20 mouse cellular contexts compared by ENCODE assay signal in the genomic region with DNA sequence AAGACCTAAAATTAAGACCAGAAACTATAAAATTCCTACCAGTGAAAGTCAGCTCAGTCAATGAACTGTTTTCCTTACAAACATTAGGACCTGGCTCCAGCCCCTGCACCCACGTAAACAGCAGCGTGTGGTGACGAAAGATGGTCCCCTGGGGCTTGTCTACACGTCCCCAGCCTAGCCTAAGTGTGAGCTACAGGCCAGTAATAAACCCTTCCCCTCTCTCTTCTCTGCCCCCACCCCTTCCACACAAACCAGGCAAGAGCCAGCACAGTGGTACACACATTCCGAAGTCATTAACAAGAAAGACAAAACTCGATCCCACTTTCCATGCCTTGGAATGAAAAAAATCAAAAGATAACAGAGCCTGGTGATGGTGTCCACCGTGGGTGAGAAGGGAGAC. TPM values are rescaled to one million over a fixed set of nuclear protein-coding genes. Genes with fewer than 3 reads are reported as not detected.
A peak's percentile ranks its signal among the peaks of the same experiment; 100 is the strongest.
DNase-seq lines count a peak whose midpoint lies in the region; ATAC-seq and TF ChIP-seq lines count a peak whose summit lies in the region.
"Had no signal": no experiment of that assay in that cellular context is flagged by ENCODE, and none has a peak within 500 bp of the region (broad histone marks: within the 10 kb centered on the region; RNA-seq: fewer than 3 reads in every experiment).

No protein-coding gene starts in this region.

- DNase-seq in forebrain, embryonic 11.5 days (ENCODE audit: low spot score): no peak
- no peak for DNase-seq in heart, adult 11 months
- DNase-seq in heart, postnatal 0 days (ENCODE audit: low spot score): peak; percentile 22
- DNase-seq in heart, postnatal 10 days: no peak
- DNase-seq: adrenal gland, adult 2 months; cerebellum, adult 11-12 months; cerebellum, adult 9-10 months; cerebellum, postnatal 25 days; forebrain, postnatal 0 days; gastrocnemius, postnatal 14 days; kidney, adult 18-20 months had no signal

- H3K9me3 ChIP-seq in forebrain, embryonic 15.5 days: no peaks in the 10 kb centered on the region
- H3K9me3 ChIP-seq in forebrain, embryonic 11.5 days (ENCODE audit: control insufficient read depth, low read length): no peaks in the 10 kb centered on the region
- H3K9me3 ChIP-seq in heart, embryonic 13.5 days: no peaks in the 10 kb centered on the region
- no peaks in the 10 kb centered on the region for H3K9me3 ChIP-seq in heart, postnatal 0 days (replicated peaks; ENCODE audit: control insufficient read depth, low read length)
- H3K9me3 ChIP-seq: embryonic facial prominence, embryonic 12.5 days; forebrain, embryonic 12.5 days; intestine, embryonic 15.5 days had no signal

- WGBS in forebrain, embryonic 15.5 days: 84% methylated on average over 7 of the region's 7 CpGs
- 86% methylated on average over 7 of the region's 7 CpGs for WGBS in forebrain, embryonic 11.5 days
- WGBS in heart, embryonic 13.5 days: 41% methylated on average over 7 of the region's 7 CpGs
- WGBS in heart, postnatal 0 days: 42% methylated on average over 7 of the region's 7 CpGs

- 0 out of 2 replicates have a peak, but pooled peaks have one; percentile 29 for ATAC-seq in forebrain, embryonic 15.5 days (replicated peaks)
- no peak for ATAC-seq in forebrain, embryonic 11.5 days (replicated peaks; ENCODE audit: low FRiP score)
- no peak for ATAC-seq in heart, embryonic 13.5 days (ENCODE audit: extremely low read depth, insufficient number of reproducible peaks, low FRiP score, low TSS enrichment)
- ATAC-seq in heart, postnatal 0 days (ENCODE audit: insufficient read depth, low read depth): no peak
- ATAC-seq: activated CD4-positive, CD25-positive, alpha-beta regulatory T cell, adult 4 months; forebrain, postnatal 0 days; intestine, embryonic 15.5 days; Patski had no signal

- H3K4me2 ChIP-seq in forebrain, embryonic 15.5 days (replicated peaks): no peak overlapping the region
- H3K4me2 ChIP-seq in forebrain, embryonic 11.5 days (ENCODE audit: low read depth, low read length, severe bottlenecking): no peak overlapping the region
- H3K4me2 ChIP-seq in heart, embryonic 13.5 days: no peak overlapping the region
- no peak overlapping the region for H3K4me2 ChIP-seq in heart, postnatal 0 days (ENCODE audit: low read depth, low read length)
- H3K4me2 ChIP-seq: embryonic facial prominence, embryonic 12.5 days; forebrain, embryonic 12.5 days; hindbrain, embryonic 14.5 days; intestine, embryonic 15.5 days had no signal

- TF ChIP-seq EP300 in heart, postnatal 0 days (IDR thresholded peaks at IDR 0.05; ENCODE audit: low read depth): no peak

- H3K27ac ChIP-seq in forebrain, embryonic 15.5 days (replicated peaks): no peak overlapping the region
- H3K27ac ChIP-seq in forebrain, embryonic 11.5 days (ENCODE audit: low read depth, low read length): no peak overlapping the region
- peak overlapping the region; percentile 85; the same call in 1 of the 2 replicates for H3K27ac ChIP-seq in heart, embryonic 13.5 days (replicated peaks)
- peak overlapping the region; percentile 43; the same call in 1 of the 2 replicates for H3K27ac ChIP-seq in heart, postnatal 0 days (ENCODE audit: low read depth)
- H3K27ac ChIP-seq: embryonic facial prominence, embryonic 12.5 days; forebrain, embryonic 12.5 days; hindbrain, embryonic 14.5 days; intestine, embryonic 15.5 days had no signal

- TF ChIP-seq CTCF in heart, postnatal 0 days (IDR thresholded peaks at IDR 0.05; ENCODE audit: low read depth): no peak

- intact Hi-C loops in heart, postnatal 10 days (cut with DNase I): no loop called here

- no peaks in the 10 kb centered on the region for H3K4me1 ChIP-seq in forebrain, embryonic 15.5 days
- no peaks in the 10 kb centered on the region; the same call in 1 of the 2 replicates for H3K4me1 ChIP-seq in forebrain, embryonic 11.5 days (replicated peaks; ENCODE audit: control insufficient read depth, insufficient read depth, low read length)
- H3K4me1 ChIP-seq in heart, embryonic 13.5 days: peaks cover 58% of the 10 kb centered on the region
- H3K4me1 ChIP-seq in heart, postnatal 0 days (ENCODE audit: control insufficient read depth, insufficient read depth): peaks cover 29% of the 10 kb centered on the region
- H3K4me1 ChIP-seq: embryonic facial prominence, embryonic 12.5 days; forebrain, embryonic 12.5 days had no signal

- no peak overlapping the region for H3K9ac ChIP-seq in forebrain, embryonic 15.5 days (replicated peaks)
- no peak overlapping the region for H3K9ac ChIP-seq in forebrain, embryonic 11.5 days (ENCODE audit: low read length)
- H3K9ac ChIP-seq in heart, embryonic 13.5 days: no peak overlapping the region
- H3K9ac ChIP-seq in heart, postnatal 0 days (replicated peaks; ENCODE audit: low read depth, low read length): no peak overlapping the region
- H3K9ac ChIP-seq: embryonic facial prominence, embryonic 12.5 days; forebrain, embryonic 12.5 days; forebrain, postnatal 0 days; hindbrain, embryonic 14.5 days; intestine, embryonic 15.5 days had no signal

- H3K36me3 ChIP-seq in forebrain, embryonic 15.5 days: no peaks in the 10 kb centered on the region
- H3K36me3 ChIP-seq in forebrain, embryonic 11.5 days (ENCODE audit: control insufficient read depth, insufficient read depth, low read length): no peaks in the 10 kb centered on the region
- H3K36me3 ChIP-seq in heart, embryonic 13.5 days: peaks cover 34% of the 10 kb centered on the region
- H3K36me3 ChIP-seq in heart, postnatal 0 days (replicated peaks; ENCODE audit: control insufficient read depth, insufficient read depth, low read length): peaks cover 13% of the 10 kb centered on the region; the same call in 1 of the 2 replicates
- H3K36me3 ChIP-seq: embryonic facial prominence, embryonic 12.5 days; intestine, embryonic 15.5 days had no signal

- no peak overlapping the region for H3K4me3 ChIP-seq in forebrain, embryonic 15.5 days
- H3K4me3 ChIP-seq in forebrain, embryonic 11.5 days (ENCODE audit: low read depth, low read length): no peak overlapping the region
- H3K4me3 ChIP-seq in heart, embryonic 13.5 days: no peak overlapping the region
- H3K4me3 ChIP-seq in heart, postnatal 0 days (ENCODE audit: low read depth, low read length): no peak overlapping the region
- H3K4me3 ChIP-seq: embryonic facial prominence, embryonic 12.5 days; forebrain, embryonic 12.5 days; intestine, embryonic 15.5 days had no signal

- H3K27me3 ChIP-seq in forebrain, embryonic 15.5 days: no peaks in the 10 kb centered on the region
- H3K27me3 ChIP-seq in forebrain, embryonic 11.5 days (ENCODE audit: control insufficient read depth, insufficient read depth, low read length): no peaks in the 10 kb centered on the region
- no peaks in the 10 kb centered on the region for H3K27me3 ChIP-seq in heart, embryonic 13.5 days (replicated peaks)
- H3K27me3 ChIP-seq in heart, postnatal 0 days (ENCODE audit: control insufficient read depth, insufficient read depth, low read length): no peaks in the 10 kb centered on the region
- H3K27me3 ChIP-seq: CH12.LX; embryonic facial prominence, embryonic 12.5 days; forebrain, embryonic 12.5 days; intestine, embryonic 15.5 days had no signal

RNA-seq across cellular contexts. Expression of a gene that starts 16.6 kb away (rescaled TPM):
- polyA plus RNA-seq in forebrain, embryonic 15.5 days (2015; fragmentation: Nextera tagmentation; extraction: Ambion mirVana): 7.4 and 7.8 TPM in 2 replicates
- 10.7 and 11.6 TPM in 2 replicates for polyA plus RNA-seq in forebrain, embryonic 11.5 days (2014; fragmentation: Nextera tagmentation; extraction: Ambion mirVana)
- 13.9 and 15.6 TPM in 2 replicates for polyA plus RNA-seq in heart, embryonic 13.5 days (2015; fragmentation: Nextera tagmentation; extraction: Ambion mirVana)
- 11.2 and 13.3 TPM in 2 replicates for total RNA-seq in heart, postnatal 0 days (2014; rRNA removed; ENCODE audit: low replicate concordance)
- polyA plus RNA-seq in heart, postnatal 0 days (2015; fragmentation: Nextera tagmentation; extraction: Ambion mirVana): 5.8 and 6.8 TPM in 2 replicates
- total RNA-seq in heart, postnatal 10 days (2021): 1 to 10 TPM; 5.4 to 9.4 TPM
- total RNA-seq: CH12.LX had no signal

Comparison
In these comparisons a context has a peak if more than half of its experiments do, and no peak if none do; other contexts are left out.
1. H3K27ac ChIP-seq: peak in heart, embryonic 13.5 days (single experiment) and heart, postnatal 0 days (single experiment); none in forebrain, embryonic 15.5 days (single experiment) and forebrain, embryonic 11.5 days (single experiment).